Mouse (Mus musculus): ENCODE data around the gene Maml3.

- TF ChIP-seq USF1 (IDR thresholded peaks at IDR 0.05; ENCODE audit: low read depth) (no peak), POLR2A (IDR thresholded peaks at IDR 0.05; ENCODE audit: insufficient read length, low read depth) (no peak), POLR2AphosphoS2 (IDR thresholded peaks at IDR 0.05; ENCODE audit: insufficient read length, low read depth) (no peak), MAX (IDR thresholded peaks at IDR 0.05; ENCODE audit: low read depth) (no peak), SRF (IDR thresholded peaks at IDR 0.05; ENCODE audit: control insufficient read depth, insufficient read length, low read depth) (no peak), MYOD1 (IDR thresholded peaks at IDR 0.05; ENCODE audit: control insufficient read depth in 1 of 3, insufficient read length in 2 of 3, low read depth in 2 of 3) (no peak), REST (IDR thresholded peaks at IDR 0.05; ENCODE audit: insufficient read depth, insufficient read length) (no peak), E2F4 (IDR thresholded peaks at IDR 0.05; ENCODE audit: insufficient read depth) (no peak), TCF12 (IDR thresholded peaks at IDR 0.05; ENCODE audit: insufficient read depth, poor library complexity, severe bottlenecking) (no peak)
Measured at GRCm38 (mm10) chr3:51649986-51650385, 454.9 kb downstream of the Maml3 start.

All from myocyte (in vitro differentiated cells).